Mouse (Mus musculus) heart, embryonic 16.5 days (tissue): ENCODE results near the gene Cnot3. TPM values are rescaled to one million over a fixed set of nuclear protein-coding genes. Genes with fewer than 3 reads are reported as not detected.
"Not testable (repeated sequence)": the region's sequence is repeated elsewhere in the genome, so short reads cannot be mapped to it uniquely, and the experiment has no call there.

Experiments used
- ATAC-seq: fragments of 200-750 bp; cut with Nextera tagmentation; replicated peaks from 2 replicates; pipeline ENCODE4 v1.8.0; 2017; ENCODE audit warnings: moderate number of reproducible peaks; ENCODE audit not compliant: insufficient read depth, low FRiP score; ENCODE audit errors: extremely low read depth
- H3K27ac ChIP-seq: fragments of 300-500 bp; sonication (generic); 2 replicates; pipeline ENCODE4 v1.5.1; 2014; ENCODE audit warnings: mild to moderate bottlenecking, low read length, control low read depth, moderate library complexity
- H3K27me3 ChIP-seq: fragments of 300-500 bp; sonication (generic); 2 replicates; pipeline ENCODE4 v1.6.1; 2014; ENCODE audit warnings: low read length, mixed read lengths; ENCODE audit not compliant: control insufficient read depth, insufficient read depth
- H3K36me3 ChIP-seq: fragments of 300-500 bp; sonication (generic); 2 replicates; pipeline ENCODE4 v1.6.1; 2014; ENCODE audit not compliant: control insufficient read depth, insufficient read depth
- H3K4me1 ChIP-seq: fragments of 300-500 bp; sonication (generic); 2 replicates; pipeline ENCODE4 v1.6.1; 2014; ENCODE audit warnings: low read length, mixed read lengths; ENCODE audit not compliant: control insufficient read depth, insufficient read depth
- H3K4me2 ChIP-seq: fragments of 300-500 bp; sonication (generic); 2 replicates; pipeline ENCODE4 v1.6.1; 2014; ENCODE audit warnings: low read depth, mild to moderate bottlenecking, control low read depth, low read length
- H3K4me3 ChIP-seq: fragments of 300-500 bp; sonication (generic); 2 replicates; pipeline ENCODE4 v1.5.1; 2014; ENCODE audit warnings: mild to moderate bottlenecking, control low read depth, low read length
- H3K9ac ChIP-seq: fragments of 300-500 bp; sonication (generic); 2 replicates; pipeline ENCODE4 v1.6.1; 2014; ENCODE audit warnings: low read length, control low read depth
- H3K9me3 ChIP-seq: fragments of 300-500 bp; sonication (generic); replicated peaks from 2 replicates; pipeline ENCODE4 v1.6.1; 2016; ENCODE audit warnings: low read length; ENCODE audit not compliant: control insufficient read depth
- WGBS: fragments of 180-500 bp; shearing (Covaris S2); extraction: QIAGEN DNeasy Blood & Tissue Kit; methylation state at CpG from one replicate; pipeline ENCODE4 v1.1.7; 2014; 5-methylcytosine and 5-hydroxymethylcytosine counted together
- polyA plus RNA-seq: library from polyadenylated mRNA; unstranded; fragments of >200 nt; fragmentation: Nextera tagmentation; extraction: Ambion mirVana; gene quantifications from 2 replicates; pipeline ENCODE4 v1.2.1, GENCODE M21; 2015

Gene Cnot3
- polyA plus RNA-seq, result 29.9 and 32.9 TPM in 2 replicates

GRCm38 (mm10) chr7:3644672-3645487, at the start of gene Cnot3:
Cnot3 (plus strand) TSS chr7:3645268.
- Histone ChIP-seq H3K9ac (peak within 1 kb of the TSS; percentile 99), H3K36me3 (peaks cover 11% of the 10 kb centered on the region), H3K9me3 (no peaks in the 10 kb centered on the region), H3K4me1 (peaks cover 33% of the 10 kb centered on the region), H3K27ac (peak within 1 kb of the TSS; percentile 95), H3K4me3 (peak within 1 kb of the TSS; percentile 95), H3K4me2 (peak within 1 kb of the TSS; percentile 89), H3K27me3 (no peaks in the 10 kb centered on the region)
- WGBS, result under 1% methylated on average over 58 of the region's 58 CpGs
- ATAC-seq, result peak; percentile 97

GRCm38 (mm10) chr7:3597755-3598154, 47.3 kb upstream of the Cnot3 start:
- H3K4me1 ChIP-seq, H3K36me3 ChIP-seq, H3K27me3 ChIP-seq, H3K4me3 ChIP-seq, H3K4me2 ChIP-seq, H3K9ac ChIP-seq, ATAC-seq, H3K9me3 ChIP-seq, H3K27ac ChIP-seq: not testable (repeated sequence)
- 57% methylated on average over 1 of the region's 1 CpGs for WGBS

GRCm38 (mm10) chr7:3601119-3601518, 43.9 kb upstream of the Cnot3 start:
- WGBS, result 5% methylated on average over 4 of the region's 4 CpGs
- no peak for ATAC-seq
- no peaks in the 10 kb centered on the region for H3K4me1 ChIP-seq
- no peak overlapping the region for H3K4me3 ChIP-seq
- no peaks in the 10 kb centered on the region for H3K27me3 ChIP-seq
- H3K9ac ChIP-seq, result no peak overlapping the region
- no peak overlapping the region for H3K27ac ChIP-seq
- H3K4me2 ChIP-seq, result no peak overlapping the region
- 0 out of 2 replicates have a peak, but pooled peaks cover 2% of the 10 kb centered on the region for H3K9me3 ChIP-seq
- H3K36me3 ChIP-seq, result no peaks in the 10 kb centered on the region

- 17% methylated on average over 2 of the region's 2 CpGs for WGBS
Observed at GRCm38 (mm10) chr7:3606798-3607197, 38.3 kb upstream of the Cnot3 start.

GRCm38 (mm10) chr7:3607391-3607790, 37.7 kb upstream of the Cnot3 start:
- Histone ChIP-seq H3K9me3 (0 out of 2 replicates have a peak, but pooled peaks cover 2% of the 10 kb centered on the region), H3K27me3 (no peaks in the 10 kb centered on the region), H3K36me3 (no peaks in the 10 kb centered on the region), H3K4me2 (no peak overlapping the region), H3K27ac (no peak overlapping the region), H3K4me1 (peaks cover 7% of the 10 kb centered on the region), H3K9ac (no peak overlapping the region), H3K4me3 (no peak overlapping the region)
- 79% methylated on average over 6 of the region's 6 CpGs for WGBS
- ATAC-seq, result no peak

More at GRCm38 (mm10) chr7:3606798-3607197, 38.3 kb upstream of the Cnot3 start:
- Histone ChIP-seq H3K27ac (no peak overlapping the region), H3K36me3 (no peaks in the 10 kb centered on the region), H3K4me2 (no peak overlapping the region), H3K4me1 (peaks cover 7% of the 10 kb centered on the region), H3K4me3 (no peak overlapping the region), H3K9me3 (0 out of 2 replicates have a peak, but pooled peaks cover 2% of the 10 kb centered on the region), H3K9ac (no peak overlapping the region), H3K27me3 (no peaks in the 10 kb centered on the region)
- ATAC-seq, result peak; percentile 68; the same call in 1 of the 2 replicates

- peaks cover 7% of the 10 kb centered on the region for H3K4me1 ChIP-seq
- 0 out of 2 replicates have a peak, but pooled peaks cover 2% of the 10 kb centered on the region for H3K9me3 ChIP-seq
- ATAC-seq, result no peak
- no peak overlapping the region for H3K4me2 ChIP-seq
- no peak overlapping the region for H3K9ac ChIP-seq
- no peak overlapping the region for H3K4me3 ChIP-seq
- 77% methylated on average over 3 of the region's 3 CpGs for WGBS
- H3K36me3 ChIP-seq, result no peaks in the 10 kb centered on the region
- peak overlapping the region; percentile 43 for H3K27ac ChIP-seq
- H3K27me3 ChIP-seq, result no peaks in the 10 kb centered on the region
Observed at GRCm38 (mm10) chr7:3608668-3609067, 36.4 kb upstream of the Cnot3 start.

GRCm38 (mm10) chr7:3609082-3609481, 36.0 kb upstream of the Cnot3 start:
- no peak overlapping the region for H3K9ac ChIP-seq
- ATAC-seq, result peak; percentile 64

GRCm38 (mm10) chr7:3610437-3610836, 34.6 kb upstream of the Cnot3 start:
- Histone ChIP-seq H3K27ac (no peak overlapping the region), H3K4me3 (no peak overlapping the region), H3K36me3 (no peaks in the 10 kb centered on the region), H3K4me1 (peaks cover 7% of the 10 kb centered on the region), H3K27me3 (no peaks in the 10 kb centered on the region), H3K9me3 (0 out of 2 replicates have a peak, but pooled peaks cover 2% of the 10 kb centered on the region), H3K4me2 (no peak overlapping the region), H3K9ac (no peak overlapping the region)
- no peak for ATAC-seq
- WGBS, result 80% methylated on average over 3 of the region's 3 CpGs

More at GRCm38 (mm10) chr7:3609082-3609481, 36.0 kb upstream of the Cnot3 start:
- Histone ChIP-seq H3K27ac (peak overlapping the region; percentile 43), H3K36me3 (no peaks in the 10 kb centered on the region), H3K9me3 (0 out of 2 replicates have a peak, but pooled peaks cover 2% of the 10 kb centered on the region), H3K27me3 (no peaks in the 10 kb centered on the region), H3K4me3 (no peak overlapping the region), H3K4me2 (no peak overlapping the region), H3K4me1 (peaks cover 7% of the 10 kb centered on the region)
- WGBS, result 37% methylated on average over 3 of the region's 3 CpGs

- H3K9me3 ChIP-seq, result no peaks in the 10 kb centered on the region
- H3K36me3 ChIP-seq, result no peaks in the 10 kb centered on the region
- ATAC-seq, result no peak
- WGBS, result 78% methylated on average over 13 of the region's 13 CpGs
- no peak overlapping the region for H3K4me3 ChIP-seq
- no peak overlapping the region for H3K9ac ChIP-seq
- H3K4me2 ChIP-seq, result no peak overlapping the region
- no peaks in the 10 kb centered on the region for H3K27me3 ChIP-seq
- peaks cover 7% of the 10 kb centered on the region for H3K4me1 ChIP-seq
- no peak overlapping the region for H3K27ac ChIP-seq
Observed at GRCm38 (mm10) chr7:3611006-3611405, 34.1 kb upstream of the Cnot3 start.
